Mouse (Mus musculus): ENCODE data around the gene Ice1.

DNA sequence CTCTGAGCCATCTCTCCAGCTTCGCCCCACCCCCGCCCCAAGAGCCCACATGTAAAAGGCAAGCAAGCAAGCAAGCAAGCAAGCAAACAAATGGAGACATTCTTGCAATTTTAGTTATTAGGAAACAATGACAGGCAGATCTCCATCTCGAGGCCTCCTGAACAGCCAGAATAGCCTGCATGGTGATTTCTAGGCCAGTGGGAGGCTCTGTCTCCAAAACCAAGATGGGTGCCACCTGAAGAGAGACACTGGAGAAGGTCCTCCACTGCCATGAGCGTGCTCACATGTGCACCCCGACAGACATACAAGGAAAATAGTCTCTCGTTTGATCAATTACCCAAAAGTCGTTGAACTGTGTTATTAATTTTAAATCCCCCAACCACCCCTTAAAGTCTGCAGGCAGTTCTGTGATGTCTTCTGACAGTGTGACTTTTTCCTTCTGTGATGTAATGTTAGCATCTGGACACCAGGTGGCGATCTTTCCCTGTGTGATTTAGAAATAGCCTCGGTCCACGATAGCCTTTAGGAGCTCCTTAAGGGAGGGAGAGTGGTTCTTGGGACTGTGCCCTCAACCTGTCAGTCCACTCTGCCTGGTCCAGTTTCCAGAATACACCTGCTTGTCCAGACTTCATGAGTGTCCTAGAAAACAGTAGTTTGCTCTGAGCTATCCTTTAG, 6.1 kb upstream of the Ice1 start:
- TF ChIP-seq POLR2A (IDR thresholded peaks at IDR 0.05; ENCODE audit: control insufficient read depth, extremely low read depth, insufficient read depth, low read length, poor library complexity), result no peak
- TF ChIP-seq CTCF (IDR thresholded peaks at IDR 0.05; ENCODE audit: borderline replicate concordance, control insufficient read depth, extremely low read depth, insufficient read depth, low read length, poor library complexity), result no peak
